Mouse (Mus musculus): Measurements from ENCODE around the gene Rap1b.

GRCm38 (mm10) chr10:117823321-117823720 lies 22.5 kb downstream of the Rap1b start:
- no peak for TF ChIP-seq EP300 (IDR thresholded peaks at IDR 0.05; ENCODE audit: low read depth)
- no peak for TF ChIP-seq CTCF (IDR thresholded peaks at IDR 0.05; ENCODE audit: low read depth)

Data from liver, embryonic 14.5 days (tissue).